Mouse (Mus musculus): ENCODE results near the gene Map3k4. TPM values are rescaled to one million over a fixed set of nuclear protein-coding genes. Genes with fewer than 3 reads are reported as not detected.
A peak's percentile ranks its signal among the peaks of the same experiment; 100 is the strongest.

Gene Map3k4
- total and polyA plus RNA-seq, 2 experiments from 2014 or later: 36.2 to 52.2 TPM

DNA sequence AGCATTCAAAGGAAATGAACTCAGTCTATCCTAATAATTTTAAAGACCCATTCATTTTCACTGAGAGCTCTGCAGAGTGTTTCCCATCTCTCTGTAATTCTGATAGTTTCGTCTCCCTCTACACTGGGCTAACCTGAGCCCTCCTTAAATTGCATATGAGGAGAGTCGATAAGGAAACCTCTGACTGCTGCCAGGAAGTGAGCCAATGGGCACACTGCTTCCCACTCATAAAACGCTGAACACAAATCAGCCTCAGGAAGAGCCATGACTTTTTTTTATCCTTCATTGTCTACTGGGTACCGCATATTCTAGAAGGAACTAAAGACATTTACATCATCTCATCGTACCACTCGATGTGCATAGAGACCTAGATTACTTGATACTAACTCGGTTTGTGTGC is 1.2 kb upstream of the Map3k4 start:
- H3K4me3 ChIP-seq (ENCODE audit: low read length): peak overlapping the region; percentile 15; the same call in 1 of the 2 replicates
- 81% methylated on average over 7 of the region's 7 CpGs for WGBS

DNA sequence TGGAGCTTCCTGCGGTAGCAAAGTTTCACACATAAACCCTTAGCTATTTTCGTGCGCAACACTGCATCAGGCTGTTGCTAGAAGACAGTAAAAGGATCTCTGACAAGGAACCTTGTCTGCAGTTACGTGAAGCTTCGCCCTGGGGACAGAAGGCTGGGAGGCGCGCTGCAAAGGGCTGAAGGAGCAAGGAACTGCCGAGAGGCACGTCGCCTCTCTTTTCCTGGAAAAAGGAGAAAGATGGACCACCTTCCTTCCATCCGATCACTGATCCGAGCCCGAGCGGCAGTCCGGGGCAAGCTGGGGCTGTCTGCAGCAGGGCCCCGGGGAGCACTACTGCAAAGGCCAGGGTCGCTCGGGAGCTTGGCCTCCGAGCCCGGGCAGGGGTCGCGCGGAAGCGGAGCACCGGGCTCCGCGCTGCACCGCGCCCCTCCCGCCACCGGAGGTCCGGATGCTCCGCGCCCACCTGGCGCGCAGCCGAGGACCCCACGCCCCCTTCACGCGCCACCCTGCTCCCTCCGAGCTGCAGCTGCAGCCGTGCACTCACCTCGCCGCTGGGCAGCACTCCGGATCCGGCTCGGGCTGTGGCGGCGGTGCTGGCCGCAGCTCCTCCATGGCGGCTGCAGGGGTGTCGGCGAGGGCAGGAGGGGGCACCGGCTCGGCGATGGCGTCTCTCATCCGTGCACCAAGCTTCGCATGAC is 493 bp downstream of the Map3k4 start:
- peak overlapping the region; percentile 98 for H3K9ac ChIP-seq (replicated peaks; ENCODE audit: low read length)
- no peak for TF ChIP-seq CTCF (IDR thresholded peaks at IDR 0.05; ENCODE audit: low read depth)
- DNase-seq (ENCODE audit: low spot score): peak; percentile 47

More for the DNA sequence above, 1.2 kb upstream of the Map3k4 start:
- H3K27me3 ChIP-seq (ENCODE audit: insufficient read depth, low read length): no peaks in the 10 kb centered on the region
- H3K4me2 ChIP-seq (ENCODE audit: low read depth, low read length): peak overlapping the region; percentile 66
- no peaks in the 10 kb centered on the region for H3K9me3 ChIP-seq (ENCODE audit: low read length)
- peaks cover 20% of the 10 kb centered on the region for H3K4me1 ChIP-seq (ENCODE audit: insufficient read depth, low read length)
- DNase-seq (ENCODE audit: low spot score) (no peak), ATAC-seq (no peak)
- H3K9ac ChIP-seq (replicated peaks; ENCODE audit: low read length): peak overlapping the region; percentile 17
- no peaks in the 10 kb centered on the region for H3K36me3 ChIP-seq (ENCODE audit: insufficient read depth, low read length)
- H3K27ac ChIP-seq: no peak overlapping the region
- TF ChIP-seq CTCF (IDR thresholded peaks at IDR 0.05; ENCODE audit: low read depth): no peak

DNA sequence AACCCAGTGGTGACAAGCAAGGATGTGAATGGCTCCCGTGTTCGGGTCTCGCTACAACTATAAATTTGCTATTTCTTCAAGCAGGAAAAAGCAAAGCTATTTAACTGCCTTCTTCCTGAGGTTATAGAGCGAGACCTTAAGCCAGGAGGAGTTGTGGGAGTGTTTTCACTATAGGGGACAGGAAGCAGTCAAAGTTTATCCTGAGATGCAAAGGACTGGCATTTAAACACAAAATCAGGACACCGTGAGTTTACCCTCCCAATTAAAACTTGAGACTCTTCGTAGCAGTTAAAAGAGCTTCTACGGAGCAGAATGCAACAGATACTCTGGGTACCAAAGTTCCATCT is 1.0 kb downstream of the Map3k4 start:
- no peak for ATAC-seq
- H3K4me3 ChIP-seq (ENCODE audit: low read length): peak overlapping the region; percentile 98

More for the DNA sequence above, 493 bp downstream of the Map3k4 start:
- Histone ChIP-seq H3K27me3 (ENCODE audit: insufficient read depth, low read length) (no peaks in the 10 kb centered on the region), H3K9me3 (ENCODE audit: low read length) (no peaks in the 10 kb centered on the region), H3K4me3 (ENCODE audit: low read length) (peak overlapping the region; percentile 98), H3K4me2 (ENCODE audit: low read depth, low read length) (peak overlapping the region; percentile 66), H3K4me1 (ENCODE audit: insufficient read depth, low read length) (peaks cover 20% of the 10 kb centered on the region), H3K36me3 (ENCODE audit: insufficient read depth, low read length) (no peaks in the 10 kb centered on the region), H3K27ac (peak overlapping the region; percentile 99)
- peak; percentile 77 for ATAC-seq
- under 1% methylated on average over 59 of the region's 59 CpGs for WGBS

DNA sequence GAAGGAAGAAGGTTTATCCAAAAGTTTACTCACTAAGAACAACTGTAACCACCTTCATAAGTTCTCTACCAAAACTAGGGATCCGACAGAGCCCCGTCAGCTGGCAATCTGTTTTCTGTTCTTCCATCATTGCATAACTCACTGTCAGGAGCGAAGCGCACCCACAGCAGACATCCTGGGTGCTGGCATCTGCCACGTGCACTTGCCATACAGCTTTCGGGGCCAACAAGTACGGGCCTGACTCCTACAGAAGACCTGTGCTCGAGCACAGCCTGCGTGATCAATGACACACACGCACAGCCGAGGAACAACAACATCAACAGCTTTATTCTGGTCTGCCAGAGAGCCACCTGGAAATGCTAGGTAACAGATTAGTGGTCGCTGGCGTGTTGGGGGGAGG is 2.3 kb downstream of the Map3k4 start:
- Histone ChIP-seq H3K36me3 (ENCODE audit: insufficient read depth, low read length) (no peaks in the 10 kb centered on the region), H3K9ac (replicated peaks; ENCODE audit: low read length) (peak overlapping the region; percentile 21; the same call in 1 of the 2 replicates), H3K4me2 (ENCODE audit: low read depth, low read length) (peak overlapping the region; percentile 66), H3K27ac (no peak overlapping the region), H3K4me1 (ENCODE audit: insufficient read depth, low read length) (peaks cover 20% of the 10 kb centered on the region), H3K9me3 (ENCODE audit: low read length) (no peaks in the 10 kb centered on the region), H3K27me3 (ENCODE audit: insufficient read depth, low read length) (no peaks in the 10 kb centered on the region), H3K4me3 (ENCODE audit: low read length) (peak overlapping the region; percentile 16)
- no peak for TF ChIP-seq CTCF (IDR thresholded peaks at IDR 0.05; ENCODE audit: low read depth)
- ATAC-seq: no peak
- no peak for DNase-seq (ENCODE audit: low spot score)
- WGBS: 79% methylated on average over 13 of the region's 13 CpGs

More for the DNA sequence above, 1.0 kb downstream of the Map3k4 start:
- Histone ChIP-seq H3K4me2 (ENCODE audit: low read depth, low read length) (peak overlapping the region; percentile 66), H3K9me3 (ENCODE audit: low read length) (no peaks in the 10 kb centered on the region), H3K27ac (peak overlapping the region; percentile 99), H3K9ac (replicated peaks; ENCODE audit: low read length) (peak overlapping the region; percentile 98), H3K4me1 (ENCODE audit: insufficient read depth, low read length) (peaks cover 20% of the 10 kb centered on the region), H3K27me3 (ENCODE audit: insufficient read depth, low read length) (no peaks in the 10 kb centered on the region), H3K36me3 (ENCODE audit: insufficient read depth, low read length) (no peaks in the 10 kb centered on the region)
- DNase-seq (ENCODE audit: low spot score): no peak
- TF ChIP-seq CTCF (IDR thresholded peaks at IDR 0.05; ENCODE audit: low read depth): no peak
- 8% methylated on average over 7 of the region's 7 CpGs for WGBS

DNA sequence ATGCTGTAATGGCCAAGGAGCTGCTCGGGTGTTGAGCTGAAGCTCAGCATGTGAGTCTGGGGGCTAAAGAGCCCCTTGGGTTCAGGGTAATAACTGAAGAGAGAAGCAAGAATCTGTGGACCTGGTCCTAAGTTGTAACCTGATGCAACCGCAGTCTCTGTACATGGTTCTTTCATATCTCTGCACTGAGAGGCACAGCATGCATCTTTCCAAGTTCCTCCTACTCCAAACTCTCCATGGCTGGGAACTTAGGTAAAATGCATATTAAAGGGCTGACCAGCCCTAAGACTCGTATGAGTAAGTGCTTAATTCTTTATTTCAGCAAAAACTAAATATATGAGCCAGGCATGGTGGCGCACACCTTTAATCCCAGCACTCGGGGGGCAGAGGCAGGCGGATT is 6.3 kb downstream of the Map3k4 start:
- H3K9ac ChIP-seq (replicated peaks; ENCODE audit: low read length): no peak overlapping the region
- no peak for TF ChIP-seq CTCF (IDR thresholded peaks at IDR 0.05; ENCODE audit: low read depth)
- ATAC-seq (no peak), DNase-seq (ENCODE audit: low spot score) (no peak)
- no peak overlapping the region for H3K27ac ChIP-seq
- no peaks in the 10 kb centered on the region for H3K36me3 ChIP-seq (ENCODE audit: insufficient read depth, low read length)
- no peaks in the 10 kb centered on the region for H3K27me3 ChIP-seq (ENCODE audit: insufficient read depth, low read length)
- no peaks in the 10 kb centered on the region for H3K9me3 ChIP-seq (ENCODE audit: low read length)
- no peak overlapping the region for H3K4me2 ChIP-seq (ENCODE audit: low read depth, low read length)
- H3K4me1 ChIP-seq (ENCODE audit: insufficient read depth, low read length): peaks cover 11% of the 10 kb centered on the region; the same call in 1 of the 2 replicates
- H3K4me3 ChIP-seq (ENCODE audit: low read length): no peak overlapping the region
- 93% methylated on average over 6 of the region's 6 CpGs for WGBS

DNA sequence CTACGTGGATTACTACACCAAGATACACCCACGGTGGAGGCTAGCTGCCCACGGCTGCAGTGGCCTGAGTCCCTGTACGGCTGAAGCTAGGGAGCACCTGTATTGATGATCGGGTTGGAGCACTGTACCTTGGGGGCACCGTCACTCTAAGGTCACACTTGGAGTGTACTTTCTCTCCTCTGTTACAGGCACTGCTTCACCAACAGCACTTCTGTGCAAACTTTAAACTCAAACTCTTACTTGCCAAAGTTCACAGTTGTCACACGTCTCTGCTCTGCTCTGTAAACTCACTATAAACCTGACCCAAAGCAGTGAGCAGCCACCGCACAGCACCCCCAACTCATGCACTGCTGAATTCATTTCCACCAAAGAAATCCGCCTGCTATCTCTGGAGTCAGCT is 9.1 kb downstream of the Map3k4 start:
- 92% methylated on average over 9 of the region's 9 CpGs for WGBS
- H3K4me2 ChIP-seq (ENCODE audit: low read depth, low read length): no peak overlapping the region
- no peaks in the 10 kb centered on the region for H3K36me3 ChIP-seq (ENCODE audit: insufficient read depth, low read length)
- ATAC-seq (no peak), DNase-seq (ENCODE audit: low spot score) (no peak)
- no peak overlapping the region for H3K9ac ChIP-seq (replicated peaks; ENCODE audit: low read length)
- H3K27ac ChIP-seq: no peak overlapping the region
- H3K9me3 ChIP-seq (ENCODE audit: low read length): no peaks in the 10 kb centered on the region
- no peaks in the 10 kb centered on the region for H3K4me1 ChIP-seq (ENCODE audit: insufficient read depth, low read length)
- no peaks in the 10 kb centered on the region for H3K27me3 ChIP-seq (ENCODE audit: insufficient read depth, low read length)
- H3K4me3 ChIP-seq (ENCODE audit: low read length): no peak overlapping the region
- no peak for TF ChIP-seq CTCF (IDR thresholded peaks at IDR 0.05; ENCODE audit: low read depth)

DNA sequence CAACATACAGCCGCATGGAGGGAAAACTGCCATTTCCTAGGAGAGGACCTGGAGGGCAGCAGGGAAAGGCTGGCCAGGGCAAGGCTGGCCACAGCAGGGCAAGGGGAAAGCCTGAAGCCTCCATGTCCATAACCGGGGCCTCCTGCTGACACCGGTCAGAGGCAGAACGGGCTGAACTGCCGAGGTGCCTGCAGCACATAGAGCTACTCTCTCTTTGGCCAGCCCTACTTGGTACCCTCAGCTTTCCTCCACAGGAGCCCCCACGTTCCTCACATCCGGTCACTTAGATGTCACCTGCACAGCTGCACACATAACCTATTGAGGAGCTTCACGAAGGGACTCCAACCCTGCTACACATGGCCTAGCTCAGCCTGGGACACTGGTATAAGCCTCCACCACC is 9.5 kb downstream of the Map3k4 start:
- no peaks in the 10 kb centered on the region for H3K36me3 ChIP-seq (ENCODE audit: insufficient read depth, low read length)
- no peaks in the 10 kb centered on the region for H3K9me3 ChIP-seq (ENCODE audit: low read length)
- WGBS: 76% methylated on average over 8 of the region's 8 CpGs
- H3K4me2 ChIP-seq (ENCODE audit: low read depth, low read length): no peak overlapping the region
- H3K27me3 ChIP-seq (ENCODE audit: insufficient read depth, low read length): no peaks in the 10 kb centered on the region
- no peak overlapping the region for H3K9ac ChIP-seq (replicated peaks; ENCODE audit: low read length)
- H3K4me1 ChIP-seq (ENCODE audit: insufficient read depth, low read length): no peaks in the 10 kb centered on the region
- DNase-seq (ENCODE audit: low spot score) (no peak), ATAC-seq (no peak)
- TF ChIP-seq CTCF (IDR thresholded peaks at IDR 0.05; ENCODE audit: low read depth): no peak
- no peak overlapping the region for H3K27ac ChIP-seq
- H3K4me3 ChIP-seq (ENCODE audit: low read length): no peak overlapping the region
